Mouse (Mus musculus) erythroid progenitor cell, adult 5-6 weeks (primary cell): ENCODE measurements at regions not wholly inside any gene's neighbourhood (a gene's known extent, or its start where the extent isn't known, plus 50 kb on each side); places are given as distances from the start of the nearest gene placed in this dataset.

Source experiments
- ATAC-seq: replicated peaks from 2 replicates; pipeline ENCODE4 v1.8.0; 2016; ENCODE audit warnings: moderate number of reproducible peaks, mild to moderate bottlenecking, moderate TSS enrichment, inconsistent platforms; ENCODE audit not compliant: poor library complexity, low FRiP score, severe bottlenecking

DNA sequence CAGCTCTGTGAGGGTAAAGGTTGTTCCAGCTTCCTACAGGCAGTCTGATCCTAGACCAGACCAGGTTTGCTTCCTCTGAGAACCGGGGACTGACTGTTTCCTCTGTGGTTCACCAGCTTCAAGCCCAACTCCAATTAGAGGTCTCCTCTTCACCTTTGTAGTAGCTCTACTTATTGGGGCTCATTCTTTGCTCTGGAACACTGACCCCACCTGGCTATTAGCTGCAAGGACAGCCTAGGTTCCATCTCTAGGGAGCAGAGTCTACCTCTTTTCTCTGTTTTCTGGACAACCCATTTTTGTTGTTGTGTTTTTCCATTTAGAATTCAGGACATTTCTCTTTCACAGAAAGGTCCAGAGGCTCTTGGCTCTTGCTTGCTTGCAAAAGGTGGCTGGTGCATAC is 129.3 kb upstream of the Podxl start:
- no peak for ATAC-seq

DNA sequence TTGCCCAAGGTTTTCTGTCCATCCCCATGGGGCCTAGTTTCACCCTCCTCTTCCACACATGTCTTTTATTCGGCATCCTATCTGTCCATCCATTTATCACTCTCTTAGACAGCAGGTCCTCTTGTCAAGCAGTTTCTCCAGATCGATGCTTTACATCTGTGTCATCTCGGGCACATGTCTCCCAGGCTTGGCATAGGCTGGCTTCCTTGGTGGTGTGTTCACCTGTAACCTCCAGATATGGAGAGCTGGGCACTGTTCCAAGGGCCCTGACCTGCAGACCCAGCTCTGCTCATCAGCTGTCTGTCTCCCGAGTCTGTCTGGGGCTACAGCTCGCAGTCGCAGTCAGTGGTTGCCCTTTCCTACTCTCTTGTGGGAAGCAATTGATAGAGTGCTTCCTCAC is 128.2 kb upstream of the Podxl start:
- no peak for ATAC-seq

DNA sequence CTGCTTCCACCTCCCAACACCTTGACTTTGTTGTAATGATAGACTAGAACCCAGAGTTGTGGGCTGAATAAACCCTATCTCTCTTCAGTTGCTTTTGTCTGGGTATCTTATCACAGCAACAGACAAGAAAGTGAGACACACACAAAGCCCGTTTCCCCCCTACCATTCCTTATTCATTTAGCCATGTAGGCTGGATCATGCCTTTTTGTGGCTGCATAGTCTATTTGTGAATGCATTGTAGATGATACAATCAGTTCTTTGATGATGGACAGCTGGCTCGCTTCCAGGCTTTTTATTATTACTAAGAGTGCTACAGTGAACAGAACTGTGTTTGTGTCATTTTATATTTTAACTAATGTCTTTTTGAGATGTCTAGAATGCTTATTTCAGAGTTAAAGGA is 116.3 kb upstream of the Podxl start:
- ATAC-seq, result no peak

DNA sequence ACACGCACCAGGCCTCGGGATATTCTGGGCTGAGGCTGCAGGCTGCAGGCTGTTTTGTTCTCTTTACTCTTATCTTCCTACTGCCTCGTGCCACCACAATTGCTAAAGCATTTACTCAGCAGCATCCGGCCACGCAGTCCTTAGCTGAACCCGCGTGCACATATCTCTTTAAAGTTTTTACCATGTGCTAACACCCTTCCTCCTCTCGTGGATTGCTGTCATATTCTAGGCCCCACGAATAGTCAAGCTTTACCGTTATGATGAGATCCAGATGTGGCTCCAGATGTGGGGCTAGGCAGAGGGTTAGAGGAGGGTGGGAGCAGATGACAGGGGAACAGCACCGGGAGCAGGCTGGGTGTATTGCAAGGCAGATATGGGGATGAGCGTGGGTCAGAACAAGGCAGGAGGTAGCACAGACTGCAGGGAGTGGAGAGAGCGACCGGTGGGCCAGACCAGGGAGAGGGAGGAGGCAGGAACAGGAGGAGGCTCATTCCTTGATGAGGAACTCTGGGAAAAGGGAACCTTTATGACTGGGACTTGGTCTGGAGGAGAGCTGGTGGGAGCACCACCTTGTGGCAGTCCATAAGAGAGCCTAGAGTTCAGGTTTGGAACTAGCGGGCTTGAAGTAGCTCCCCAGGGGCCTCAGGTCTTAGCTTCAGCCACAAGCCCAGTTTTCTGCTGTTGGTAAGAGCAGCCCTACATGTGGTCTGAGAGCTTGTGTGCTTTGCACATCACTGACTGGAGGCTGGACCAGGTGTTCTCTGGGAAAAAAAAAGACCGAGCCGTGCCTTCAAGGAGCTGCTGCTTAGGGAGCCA is 102.1 kb upstream of the Podxl start:
- ATAC-seq, result no peak

DNA sequence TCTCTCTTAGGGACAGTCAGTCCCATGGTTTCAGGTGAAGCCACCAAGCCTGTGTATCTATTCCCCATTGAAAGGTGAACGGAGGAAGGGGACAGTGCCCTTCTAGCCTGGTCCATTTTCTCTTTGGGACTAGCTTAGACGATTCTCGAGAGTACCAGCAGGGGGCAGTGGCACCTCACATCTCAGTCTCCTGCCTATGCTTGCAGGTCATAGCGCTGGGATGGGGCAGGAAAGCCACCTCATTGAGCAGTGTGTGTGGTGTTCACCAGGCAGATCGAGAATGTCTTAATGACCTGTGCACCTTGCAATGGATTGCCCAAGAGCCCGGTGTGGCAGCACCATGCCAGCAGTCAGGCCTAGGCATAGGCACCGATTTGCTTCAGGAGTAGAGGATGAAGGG is 100.7 kb upstream of the Podxl start:
- no peak for ATAC-seq

DNA sequence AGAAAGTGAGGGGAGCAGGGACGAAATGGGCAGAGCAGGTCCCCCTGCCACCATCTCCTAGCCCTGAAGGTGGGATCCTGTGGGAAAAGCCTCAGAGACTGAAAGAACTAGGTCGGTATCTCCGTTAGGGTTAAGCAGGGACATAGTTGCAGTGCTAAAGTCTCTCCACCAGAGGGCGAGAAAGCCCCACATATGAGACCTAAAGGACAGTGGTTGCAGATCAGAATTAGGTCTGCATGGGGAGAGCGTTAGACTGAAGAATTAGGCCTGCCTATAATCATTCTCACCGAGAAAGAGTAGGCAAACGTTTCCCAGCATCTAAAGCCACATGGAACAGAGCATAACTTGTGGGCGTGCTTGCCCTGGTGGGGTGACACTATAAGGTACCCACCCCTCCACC is 97.0 kb upstream of the Podxl start:
- ATAC-seq, result peak; percentile 61

DNA sequence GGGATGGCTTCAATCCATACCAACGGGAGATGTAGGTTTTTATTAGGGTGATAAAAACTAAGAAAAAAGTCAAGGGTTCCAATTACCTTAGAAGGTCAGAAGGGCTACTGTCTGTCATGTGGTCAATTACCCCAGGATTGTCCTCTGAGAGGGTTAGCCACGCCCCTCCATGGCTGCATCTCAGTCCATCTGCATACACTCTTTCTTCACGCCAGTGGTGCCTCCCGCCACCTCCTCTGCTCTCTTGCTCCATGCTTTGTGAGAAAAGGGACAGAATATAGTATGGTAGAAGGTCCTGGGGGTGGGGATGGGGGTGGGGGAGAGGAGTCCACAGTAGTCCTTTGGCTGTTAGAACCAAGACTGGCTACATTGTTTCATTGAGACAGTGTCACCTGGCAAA is 96.1 kb upstream of the Podxl start:
- ATAC-seq, result no peak

DNA sequence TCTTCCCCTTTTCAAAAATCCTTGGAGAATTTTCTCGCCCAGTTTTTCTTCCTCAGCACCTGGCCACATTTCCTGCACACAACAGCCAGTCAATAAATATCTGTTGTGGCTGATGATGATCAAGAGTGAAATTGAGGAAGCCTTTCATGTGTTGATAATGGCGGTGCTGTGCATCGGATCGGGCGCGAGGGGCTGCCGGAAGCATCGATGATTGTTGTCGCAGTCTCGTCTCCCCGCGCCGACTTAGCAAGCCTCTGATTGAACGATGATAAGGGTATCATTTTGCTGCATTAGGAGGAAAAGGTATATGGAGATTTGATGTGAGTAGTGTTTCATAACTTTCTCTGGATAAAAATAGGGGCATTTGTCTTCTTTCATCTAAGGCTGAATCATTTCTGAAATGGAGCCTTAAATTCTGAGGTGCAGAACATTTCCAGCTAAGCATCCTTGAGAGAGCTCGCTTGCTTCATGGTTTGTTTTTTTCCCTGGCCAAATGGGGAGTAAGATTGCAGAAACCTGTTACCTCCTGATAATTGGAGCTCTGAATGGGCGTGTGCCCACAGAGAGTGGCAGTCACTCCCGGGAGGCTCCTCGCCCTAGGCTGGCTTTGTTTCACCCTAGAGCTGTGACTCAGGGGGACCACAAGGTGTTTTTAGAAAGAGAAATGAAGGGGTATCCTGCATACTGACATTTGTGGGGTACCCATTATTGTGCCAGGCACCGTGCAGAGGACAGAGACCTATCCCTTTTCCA is 94.8 kb upstream of the Podxl start:
- ATAC-seq, result peak; percentile 81

DNA sequence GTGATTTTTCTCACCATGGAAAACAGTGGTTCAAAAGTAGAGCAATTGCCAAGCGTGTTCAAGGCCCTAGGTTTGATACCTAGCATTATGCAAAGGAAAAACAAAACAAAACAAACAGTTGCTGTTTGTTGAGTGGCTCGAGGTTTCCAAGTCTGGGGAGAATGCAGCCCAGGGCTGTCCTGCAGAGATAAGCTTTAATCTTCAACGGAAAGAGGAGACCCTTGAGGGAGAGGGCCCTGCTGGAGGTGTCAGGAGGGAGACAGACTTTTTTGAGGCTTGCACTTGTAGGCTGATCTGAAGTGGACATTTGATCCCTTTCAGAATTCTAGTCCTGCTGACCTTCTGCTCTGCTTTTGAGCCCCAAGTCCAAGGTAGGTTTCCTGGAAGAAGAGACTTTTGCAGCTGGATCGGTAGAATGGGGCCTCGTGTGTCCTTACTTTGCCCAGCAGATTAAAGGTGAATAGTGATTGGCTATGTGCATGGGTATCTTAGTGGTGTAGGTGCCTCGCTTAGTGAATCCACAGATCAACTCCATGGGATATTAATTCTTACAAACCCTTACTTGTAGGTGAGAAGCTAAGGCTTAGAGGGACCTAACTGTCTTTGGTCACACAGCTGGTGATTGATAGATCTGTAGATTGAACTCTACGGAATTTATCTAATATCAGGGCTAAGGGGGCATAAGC is 87.2 kb upstream of the Podxl start:
- ATAC-seq, result 0 out of 2 replicates have a peak, but pooled peaks have one; percentile 37

DNA sequence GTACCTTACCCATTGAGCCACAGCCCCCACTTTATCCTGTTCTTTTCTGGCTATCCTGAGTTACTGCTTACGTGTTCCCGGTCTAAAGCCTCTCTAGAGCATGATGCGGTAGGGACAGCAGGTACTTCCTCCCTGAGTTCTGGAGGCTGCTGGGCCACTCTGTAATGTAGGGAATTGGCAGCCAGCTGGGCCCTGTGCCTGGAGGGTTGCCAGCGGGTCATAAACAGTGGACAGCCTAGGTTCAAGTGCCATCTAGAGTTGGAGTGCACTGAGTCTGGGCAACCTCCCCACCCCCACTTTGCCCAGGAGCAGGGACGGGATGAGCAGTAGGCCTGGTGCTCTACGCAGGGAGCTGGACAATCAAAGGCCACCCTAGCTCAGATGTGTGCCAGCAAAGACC is 81.5 kb upstream of the Podxl start:
- no peak for ATAC-seq

DNA sequence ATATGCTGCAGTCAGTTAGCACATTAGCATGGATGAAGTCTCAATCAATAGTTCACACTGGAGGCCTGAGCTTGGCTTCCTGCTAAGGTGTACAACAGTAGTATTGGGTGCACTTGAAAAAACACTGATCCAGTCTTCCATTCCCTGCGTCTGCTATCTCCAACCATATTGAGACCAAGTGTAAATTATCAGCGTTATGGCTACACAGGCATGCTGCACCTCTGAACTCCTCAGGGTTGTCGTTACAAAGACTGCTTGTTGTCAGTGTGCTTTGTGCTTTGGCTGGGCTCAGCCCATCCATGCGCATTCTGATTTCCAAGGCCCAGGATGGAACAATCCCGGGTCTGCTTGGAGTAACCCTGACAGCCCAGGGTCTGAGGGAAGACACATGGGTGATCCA is 80.7 kb upstream of the Podxl start:
- ATAC-seq, result no peak

DNA sequence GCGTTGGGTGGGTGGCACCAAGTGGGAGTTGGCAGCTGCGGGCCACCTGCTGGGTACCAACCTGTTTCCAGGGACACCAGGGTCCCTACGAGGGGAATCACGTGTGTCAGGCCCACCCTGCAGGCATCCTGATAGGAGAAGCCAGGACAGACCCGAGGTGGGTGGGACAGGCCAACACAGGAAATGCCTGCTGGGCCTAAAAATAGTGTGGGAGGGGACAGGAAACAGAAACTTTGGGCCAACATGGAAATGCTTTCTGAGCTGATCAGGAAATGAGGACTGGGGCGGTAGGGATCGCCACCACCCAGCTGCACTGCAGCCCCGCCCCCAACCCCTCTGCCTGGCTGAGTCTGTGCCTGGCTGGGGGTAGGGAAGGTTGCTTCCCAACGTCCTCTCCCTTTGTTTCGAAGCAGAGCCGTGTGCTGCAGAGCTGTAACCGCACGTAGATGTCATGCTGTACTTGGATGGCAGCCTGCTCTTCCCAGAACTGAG is 78.7 kb upstream of the Podxl start:
- no peak for ATAC-seq

DNA sequence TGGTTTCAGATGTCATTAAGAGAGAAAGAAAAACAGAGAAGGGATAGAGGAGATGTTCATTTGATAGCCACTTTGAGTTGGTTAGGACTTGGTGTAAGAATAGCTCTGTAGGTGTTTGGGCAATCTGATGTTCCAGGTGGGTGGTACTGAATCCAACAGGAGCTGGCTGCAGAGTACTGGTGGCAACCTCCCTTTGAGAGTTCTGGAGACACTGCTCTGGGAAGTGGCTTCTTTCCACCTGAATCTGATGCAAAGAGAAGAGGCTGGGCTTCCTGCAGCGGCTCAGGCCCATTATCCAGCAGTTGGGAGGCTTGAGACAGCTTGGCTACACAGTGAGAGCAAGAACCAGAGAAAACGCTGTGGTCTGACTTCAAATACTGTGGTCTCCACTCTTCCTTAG is 77.0 kb upstream of the Podxl start:
- ATAC-seq, result no peak

DNA sequence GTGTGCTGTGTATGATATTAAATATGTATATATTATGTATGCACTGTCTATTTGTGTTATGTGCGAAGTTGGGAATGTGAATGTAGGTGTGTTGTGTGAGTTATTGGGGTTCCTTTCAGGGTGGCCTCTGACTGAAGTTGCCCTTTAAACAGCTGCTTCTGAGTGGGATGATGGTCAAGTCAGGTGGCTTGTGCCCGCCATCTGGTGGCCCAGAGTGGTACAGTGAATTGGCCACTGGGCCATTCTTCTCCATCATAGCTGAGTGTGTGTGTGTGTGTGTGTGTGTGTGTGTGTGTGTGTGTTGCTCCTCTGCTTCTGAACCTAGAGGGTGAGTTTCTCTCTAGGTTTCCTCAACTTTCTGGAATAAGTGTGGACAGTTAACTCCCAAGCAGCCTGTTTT is 75.7 kb upstream of the Podxl start:
- no peak for ATAC-seq

DNA sequence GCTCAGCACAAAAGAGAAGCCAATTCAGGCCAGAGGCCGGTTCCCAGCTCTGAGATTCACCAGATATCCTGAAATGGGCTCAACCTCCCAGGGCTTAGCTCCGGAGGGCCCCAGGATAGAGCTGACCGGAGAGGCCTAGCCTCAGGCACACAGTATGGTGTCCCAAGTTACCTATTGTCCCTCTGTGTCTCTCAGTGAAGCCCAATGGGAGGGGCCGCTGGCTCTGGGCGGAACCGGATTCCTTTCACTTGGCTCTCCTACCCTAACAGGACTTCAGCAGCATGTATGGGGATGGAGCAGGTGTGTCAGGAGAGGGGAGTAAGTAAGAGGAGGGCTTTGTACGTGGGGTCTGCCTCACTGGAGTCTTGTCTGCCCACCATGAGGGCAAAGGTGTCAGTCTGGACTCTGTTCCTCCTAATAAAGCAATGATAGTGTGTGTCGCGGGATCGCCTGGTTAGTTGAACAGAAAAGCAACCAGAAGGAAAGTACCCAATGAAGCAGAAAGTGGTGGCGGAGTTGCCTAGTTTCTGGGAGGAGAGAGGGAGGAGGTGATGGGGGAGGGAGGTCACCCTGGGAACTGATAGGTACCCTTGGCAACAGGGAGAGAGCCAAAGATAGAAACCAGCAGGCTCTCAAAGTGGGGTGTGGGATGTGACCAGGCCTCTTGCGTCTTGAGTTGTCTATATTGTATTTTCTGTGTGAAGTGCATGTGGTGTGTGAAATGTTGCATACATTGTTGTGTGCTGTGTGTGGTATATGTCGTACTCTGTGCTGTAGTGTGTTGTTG is 74.8 kb upstream of the Podxl start:
- no peak for ATAC-seq

DNA sequence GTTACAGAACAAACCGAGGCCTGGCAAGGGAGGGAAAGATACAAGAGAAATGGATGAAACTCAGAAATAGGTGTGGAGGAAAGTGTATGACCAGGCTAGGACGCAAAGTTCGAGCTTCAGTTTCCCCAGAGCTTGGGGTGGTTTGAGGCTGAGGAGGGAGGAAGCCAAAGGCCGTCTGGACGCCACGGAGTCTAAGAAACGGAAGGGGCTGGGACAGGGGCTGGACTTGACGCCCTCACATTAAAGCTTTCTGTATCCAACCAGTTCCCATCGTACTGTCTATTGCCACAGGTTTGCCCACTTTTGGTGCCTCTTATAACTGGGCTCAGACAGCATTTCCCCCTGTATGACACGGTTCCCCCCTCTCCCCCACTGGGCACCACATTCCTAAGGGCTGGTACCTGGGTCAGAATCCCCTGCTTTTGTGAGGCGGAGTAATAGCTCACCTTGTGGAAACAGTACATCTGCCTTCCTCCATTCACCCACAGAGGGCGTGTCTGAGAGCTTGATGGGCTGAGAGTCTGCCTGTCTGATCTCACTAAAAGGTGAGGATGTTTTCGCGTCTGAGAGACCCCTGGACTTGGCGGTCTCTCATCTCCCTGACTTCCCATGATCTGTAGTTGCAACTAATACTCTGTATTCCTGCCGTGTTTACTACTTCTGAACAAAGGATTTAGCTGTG is 73.7 kb upstream of the Podxl start:
- ATAC-seq, result no peak

DNA sequence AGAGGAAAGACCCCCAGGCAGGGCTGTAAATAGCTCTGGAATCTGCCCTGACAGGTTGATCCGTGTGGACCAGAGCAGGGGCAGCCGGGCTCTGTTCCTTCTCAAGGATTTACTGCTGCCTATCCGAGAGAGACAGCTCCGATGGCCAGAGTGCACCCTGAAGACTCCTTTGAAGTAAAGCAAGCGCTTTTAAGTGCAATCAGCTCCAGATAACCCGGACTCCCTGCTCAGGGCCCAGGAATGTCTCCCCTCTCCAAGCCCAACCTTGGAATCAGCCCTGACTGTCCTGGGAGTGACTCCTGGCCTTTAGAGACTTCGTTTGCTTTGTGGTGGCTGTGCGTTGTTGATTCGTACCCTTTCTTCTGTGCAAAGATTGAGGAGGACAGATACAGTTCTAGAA is 73.2 kb upstream of the Podxl start:
- no peak for ATAC-seq

DNA sequence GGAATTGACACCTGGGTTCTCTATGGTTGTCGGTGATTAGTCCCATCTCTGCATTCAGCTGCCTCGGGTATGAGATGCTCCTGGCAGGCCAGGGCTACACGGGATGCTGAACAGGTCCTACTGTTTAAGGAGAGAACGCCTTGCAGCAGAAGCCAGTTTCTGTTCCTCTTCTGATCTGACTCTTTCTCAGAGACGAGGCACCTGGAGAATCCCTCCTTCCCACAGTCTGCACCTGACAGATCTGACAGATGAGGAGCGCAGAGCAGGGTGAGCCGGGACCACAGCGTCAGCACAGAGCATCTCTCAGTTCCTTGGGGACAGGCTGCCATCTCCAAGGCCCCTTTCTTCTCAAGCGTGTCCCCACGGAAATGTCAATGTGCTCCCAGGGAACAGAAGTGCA is 68.7 kb upstream of the Podxl start:
- no peak for ATAC-seq

DNA sequence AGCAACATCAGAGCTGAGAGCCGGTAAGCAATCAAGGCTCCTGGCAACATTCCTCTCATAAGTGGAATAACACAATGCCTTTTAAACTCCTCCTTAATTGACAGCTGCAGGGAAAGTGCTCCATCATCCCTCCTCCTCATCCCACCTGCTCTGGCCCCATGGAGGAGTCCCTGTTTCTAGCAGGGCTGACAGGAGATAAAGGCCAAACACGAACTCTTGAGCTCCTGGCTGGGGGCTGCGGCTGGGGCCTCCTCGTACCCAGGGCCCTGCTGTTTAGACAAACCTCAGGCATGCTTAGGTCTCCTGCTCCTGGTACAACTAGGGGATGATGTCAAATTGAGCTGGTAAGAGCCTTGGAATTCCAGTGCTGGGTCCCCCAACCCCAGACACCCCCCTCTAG is 66.2 kb upstream of the Podxl start:
- ATAC-seq, result no peak
